ENCODE assay signal across 28 mouse cellular contexts in the genomic region with DNA sequence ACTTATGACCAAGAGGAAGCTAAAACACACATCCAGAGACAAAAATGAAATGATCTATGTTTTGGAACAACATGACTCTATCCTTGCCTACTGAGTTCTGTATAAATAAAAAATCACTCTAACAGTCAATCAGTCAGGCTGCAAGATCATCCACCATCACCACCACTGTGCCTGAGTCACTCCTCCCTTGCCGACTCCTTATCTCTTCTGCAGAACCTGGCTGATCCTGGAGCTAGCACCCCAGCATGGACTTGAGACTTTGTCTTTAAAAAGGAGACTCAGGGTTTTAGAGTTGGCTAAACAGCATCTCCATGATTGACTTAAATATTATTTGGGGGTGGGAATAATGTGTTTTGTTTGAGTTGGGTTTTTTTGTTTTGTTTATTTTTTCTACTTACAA.
A peak's percentile ranks its signal among the peaks of the same experiment; 100 is the strongest.
DNase-seq lines count a peak whose midpoint lies in the region; ATAC-seq lines count a peak whose summit lies in the region.
"Had no signal": no experiment of that assay in that cellular context is flagged by ENCODE, and none has a peak within 500 bp of the region (broad histone marks: within the 10 kb centered on the region; RNA-seq: fewer than 3 reads in every experiment).

No protein-coding gene starts in this region.

- DNase-seq in liver, embryonic 13.5 days, result no peak
- DNase-seq in right cerebral cortex, adult 2 months (ENCODE audit: low spot score in 2 of 2), result no peak
- no peak for DNase-seq in right cerebral cortex, adult 18-20 months
- DNase-seq in thymus, postnatal 10 days (ENCODE audit: low spot score in 2 of 2), result no peak
- DNase-seq: adrenal gland, adult 2 months; adrenal gland, postnatal 14 days; cerebellum, adult 11-12 months; cerebellum, adult 8-10 months; cerebellum, postnatal 10 days; cerebellum, postnatal 36 days; embryo, embryonic 11 days; gastrocnemius, postnatal 10 days; gastrocnemius, postnatal 36 days; heart, adult 2 months; heart, postnatal 14 days; heart, postnatal 4 days had no signal

- 18% methylated on average over 1 of the region's 1 CpGs for whole genome bisulfite sequencing in liver, embryonic 13.5 days (ENCODE audit: insufficient replicate concordance)
- 41% methylated on average over 1 of the region's 1 CpGs for WGBS in liver, embryonic 16.5 days (ENCODE audit: insufficient replicate concordance)

- H3K9ac ChIP-seq in liver, embryonic 13.5 days, result no peak overlapping the region
- no peak overlapping the region for H3K9ac ChIP-seq in liver, embryonic 16.5 days (ENCODE audit: low read depth, low read length)
- H3K9ac ChIP-seq: embryonic facial prominence, embryonic 13.5 days; forebrain, embryonic 13.5 days; heart, embryonic 13.5 days; hindbrain, embryonic 15.5 days had no signal

- H3K27me3 ChIP-seq in liver, embryonic 13.5 days, result no peaks in the 10 kb centered on the region
- H3K27me3 ChIP-seq in liver, embryonic 16.5 days (ENCODE audit: control insufficient read depth, insufficient read depth, low read depth, low read length), result no peaks in the 10 kb centered on the region
- H3K27me3 ChIP-seq: embryonic facial prominence, embryonic 13.5 days; forebrain, embryonic 13.5 days; heart, embryonic 13.5 days; hindbrain, embryonic 15.5 days had no signal

- H3K4me3 ChIP-seq in liver, embryonic 13.5 days (replicated peaks), result no peak overlapping the region
- H3K4me3 ChIP-seq in liver, embryonic 16.5 days (ENCODE audit: low read depth, low read length), result no peak overlapping the region
- H3K4me3 ChIP-seq: embryonic facial prominence, embryonic 10.5 days; embryonic facial prominence, embryonic 13.5 days; erythroblast, embryonic 14.5 days; forebrain, embryonic 10.5 days; forebrain, embryonic 13.5 days; heart, adult 2 months; heart, embryonic 10.5 days; heart, embryonic 13.5 days; hindbrain, embryonic 15.5 days had no signal

- no peaks in the 10 kb centered on the region for H3K36me3 ChIP-seq in liver, embryonic 13.5 days
- H3K36me3 ChIP-seq in liver, embryonic 16.5 days (ENCODE audit: control insufficient read depth, insufficient read depth), result no peaks in the 10 kb centered on the region
- H3K36me3 ChIP-seq: embryonic facial prominence, embryonic 10.5 days; embryonic facial prominence, embryonic 13.5 days; forebrain, embryonic 10.5 days; heart, embryonic 10.5 days; heart, embryonic 13.5 days; hindbrain, embryonic 15.5 days had no signal

- peak; percentile 77 for ATAC-seq in erythroid progenitor cell, adult 5-6 weeks (replicated peaks; ENCODE audit: low FRiP score, poor library complexity, severe bottlenecking)
- peak; percentile 92 for ATAC-seq in liver, embryonic 13.5 days (ENCODE audit: low read depth)
- peak; percentile 84 for ATAC-seq in liver, embryonic 16.5 days (ENCODE audit: low read depth)
- ATAC-seq: CD4-positive, CD25-positive, alpha-beta regulatory T cell, adult 4 months; forebrain, embryonic 13.5 days; forebrain, embryonic 16.5 days had no signal

- peaks cover 20% of the 10 kb centered on the region for H3K4me1 ChIP-seq in liver, embryonic 13.5 days (replicated peaks)
- H3K4me1 ChIP-seq in liver, embryonic 16.5 days (ENCODE audit: control insufficient read depth, low read depth, low read length), result peaks cover 4% of the 10 kb centered on the region; the same call in 1 of the 2 replicates
- H3K4me1 ChIP-seq: embryonic facial prominence, embryonic 13.5 days; forebrain, embryonic 13.5 days; heart, embryonic 10.5 days; hindbrain, embryonic 15.5 days had no signal

- H3K4me2 ChIP-seq in liver, embryonic 13.5 days, result no peak overlapping the region
- H3K4me2 ChIP-seq in liver, embryonic 16.5 days (ENCODE audit: low read depth, low read length), result no peak overlapping the region
- H3K4me2 ChIP-seq: embryonic facial prominence, embryonic 13.5 days; forebrain, embryonic 13.5 days; heart, embryonic 13.5 days; hindbrain, embryonic 15.5 days had no signal

- H3K9me3 ChIP-seq in liver, embryonic 13.5 days (replicated peaks), result no peaks in the 10 kb centered on the region
- no peaks in the 10 kb centered on the region for H3K9me3 ChIP-seq in liver, embryonic 16.5 days (replicated peaks; ENCODE audit: control insufficient read depth, low read length)
- H3K9me3 ChIP-seq: heart, embryonic 10.5 days; heart, embryonic 13.5 days had no signal

- H3K27ac ChIP-seq in liver, embryonic 13.5 days, result no peak overlapping the region
- H3K27ac ChIP-seq in liver, embryonic 16.5 days (ENCODE audit: low read length), result no peak overlapping the region
- H3K27ac ChIP-seq: embryonic facial prominence, embryonic 10.5 days; embryonic facial prominence, embryonic 13.5 days; forebrain, embryonic 10.5 days; forebrain, embryonic 13.5 days; heart, adult 2 months; heart, embryonic 10.5 days; heart, embryonic 13.5 days; hindbrain, embryonic 15.5 days had no signal
